Mouse (Mus musculus): Measurements from ENCODE around the gene Sdhaf1. TPM values are rescaled to one million over a fixed set of nuclear protein-coding genes. Genes with fewer than 3 reads are reported as not detected.

Gene Sdhaf1
- polyA plus RNA-seq, 1 experiment from 2014 or later = 14.3 TPM

- H3K9me3 ChIP-seq (ENCODE audit: control insufficient read depth, low read length) = no peaks in the 10 kb centered on the region
- no peaks in the 10 kb centered on the region for H3K27me3 ChIP-seq (replicated peaks; ENCODE audit: control insufficient read depth, insufficient read depth, low read length)
- no peak overlapping the region for H3K9ac ChIP-seq (ENCODE audit: low read depth, low read length)
- H3K4me2 ChIP-seq (ENCODE audit: low read depth, low read length) = no peak overlapping the region
- H3K4me1 ChIP-seq (ENCODE audit: control insufficient read depth, insufficient read depth, low read length) = 0 out of 2 replicates have a peak, but pooled peaks cover 5% of the 10 kb centered on the region
- no peak overlapping the region for H3K4me3 ChIP-seq (ENCODE audit: low read length)
- ATAC-seq = no peak
- H3K36me3 ChIP-seq (ENCODE audit: control insufficient read depth, insufficient read depth, low read length) = no peaks in the 10 kb centered on the region
- WGBS = 68% methylated on average over 7 of the region's 7 CpGs
- H3K27ac ChIP-seq (ENCODE audit: low read length) = no peak overlapping the region
These were observed 34.5 kb downstream of the Sdhaf1 start for GRCm38 (mm10) chr7:30289071-30289713.

- ATAC-seq = no peak
- 63% methylated on average over 6 of the region's 6 CpGs for WGBS
- Histone ChIP-seq H3K36me3 (ENCODE audit: control insufficient read depth, insufficient read depth, low read length) (no peaks in the 10 kb centered on the region), H3K4me1 (ENCODE audit: control insufficient read depth, insufficient read depth, low read length) (0 out of 2 replicates have a peak, but pooled peaks cover 5% of the 10 kb centered on the region), H3K9me3 (ENCODE audit: control insufficient read depth, low read length) (no peaks in the 10 kb centered on the region), H3K4me3 (ENCODE audit: low read length) (no peak overlapping the region), H3K27ac (ENCODE audit: low read length) (no peak overlapping the region), H3K4me2 (ENCODE audit: low read depth, low read length) (no peak overlapping the region), H3K27me3 (replicated peaks; ENCODE audit: control insufficient read depth, insufficient read depth, low read length) (no peaks in the 10 kb centered on the region), H3K9ac (ENCODE audit: low read depth, low read length) (no peak overlapping the region)
These were observed 35.6 kb downstream of the Sdhaf1 start for GRCm38 (mm10) chr7:30288046-30288445.

- no peak overlapping the region for H3K4me2 ChIP-seq (ENCODE audit: low read depth, low read length)
- H3K9me3 ChIP-seq (ENCODE audit: control insufficient read depth, low read length) = no peaks in the 10 kb centered on the region
- WGBS = 67% methylated on average over 8 of the region's 8 CpGs
- H3K4me3 ChIP-seq (ENCODE audit: low read length) = no peak overlapping the region
- H3K27me3 ChIP-seq (replicated peaks; ENCODE audit: control insufficient read depth, insufficient read depth, low read length) = no peaks in the 10 kb centered on the region
- H3K36me3 ChIP-seq (ENCODE audit: control insufficient read depth, insufficient read depth, low read length) = no peaks in the 10 kb centered on the region
- 0 out of 2 replicates have a peak, but pooled peaks cover under 1% of the 10 kb centered on the region for H3K4me1 ChIP-seq (ENCODE audit: control insufficient read depth, insufficient read depth, low read length)
- no peak for ATAC-seq
- H3K9ac ChIP-seq (ENCODE audit: low read depth, low read length) = no peak overlapping the region
- H3K27ac ChIP-seq (ENCODE audit: low read length) = no peak overlapping the region
These were observed 36.8 kb downstream of the Sdhaf1 start for GRCm38 (mm10) chr7:30286701-30287410.

- 81% methylated on average over 7 of the region's 7 CpGs for WGBS
- H3K27me3 ChIP-seq (replicated peaks; ENCODE audit: control insufficient read depth, insufficient read depth, low read length) = no peaks in the 10 kb centered on the region
- ATAC-seq = no peak
- H3K4me3 ChIP-seq (ENCODE audit: low read length) = no peak overlapping the region
- no peak overlapping the region for H3K27ac ChIP-seq (ENCODE audit: low read length)
- H3K4me1 ChIP-seq (ENCODE audit: control insufficient read depth, insufficient read depth, low read length) = peaks cover 7% of the 10 kb centered on the region; the same call in 1 of the 2 replicates
- no peak overlapping the region for H3K9ac ChIP-seq (ENCODE audit: low read depth, low read length)
- no peaks in the 10 kb centered on the region for H3K9me3 ChIP-seq (ENCODE audit: control insufficient read depth, low read length)
- H3K4me2 ChIP-seq (ENCODE audit: low read depth, low read length) = no peak overlapping the region
- H3K36me3 ChIP-seq (ENCODE audit: control insufficient read depth, insufficient read depth, low read length) = no peaks in the 10 kb centered on the region
These were observed 41.0 kb downstream of the Sdhaf1 start for GRCm38 (mm10) chr7:30282740-30283139.

GRCm38 (mm10) chr7:30281522-30281921 is 42.2 kb downstream of the Sdhaf1 start:
- ATAC-seq = no peak
- WGBS = 66% methylated on average over 4 of the region's 4 CpGs

GRCm38 (mm10) chr7:30280670-30281138 is 43.0 kb downstream of the Sdhaf1 start:
- Histone ChIP-seq H3K36me3 (ENCODE audit: control insufficient read depth, insufficient read depth, low read length) (no peaks in the 10 kb centered on the region), H3K27me3 (replicated peaks; ENCODE audit: control insufficient read depth, insufficient read depth, low read length) (no peaks in the 10 kb centered on the region), H3K27ac (ENCODE audit: low read length) (peak overlapping the region; percentile 99), H3K4me2 (ENCODE audit: low read depth, low read length) (peak overlapping the region; percentile 93), H3K4me1 (ENCODE audit: control insufficient read depth, insufficient read depth, low read length) (peaks cover 7% of the 10 kb centered on the region; the same call in 1 of the 2 replicates), H3K9me3 (ENCODE audit: control insufficient read depth, low read length) (no peaks in the 10 kb centered on the region), H3K9ac (ENCODE audit: low read depth, low read length) (peak overlapping the region; percentile 57), H3K4me3 (ENCODE audit: low read length) (peak overlapping the region; percentile 82)
- ATAC-seq = peak; percentile 86
- under 1% methylated on average over 20 of the region's 20 CpGs for WGBS

More at GRCm38 (mm10) chr7:30281522-30281921, 42.2 kb downstream of the Sdhaf1 start:
- H3K4me3 ChIP-seq (ENCODE audit: low read length) = no peak overlapping the region
- H3K36me3 ChIP-seq (ENCODE audit: control insufficient read depth, insufficient read depth, low read length) = no peaks in the 10 kb centered on the region
- no peak overlapping the region for H3K4me2 ChIP-seq (ENCODE audit: low read depth, low read length)
- H3K9ac ChIP-seq (ENCODE audit: low read depth, low read length) = no peak overlapping the region
- H3K27me3 ChIP-seq (replicated peaks; ENCODE audit: control insufficient read depth, insufficient read depth, low read length) = no peaks in the 10 kb centered on the region
- no peak overlapping the region for H3K27ac ChIP-seq (ENCODE audit: low read length)
- no peaks in the 10 kb centered on the region for H3K9me3 ChIP-seq (ENCODE audit: control insufficient read depth, low read length)
- H3K4me1 ChIP-seq (ENCODE audit: control insufficient read depth, insufficient read depth, low read length) = peaks cover 7% of the 10 kb centered on the region; the same call in 1 of the 2 replicates

- under 1% methylated on average over 49 of the region's 49 CpGs for WGBS
- Histone ChIP-seq H3K4me2 (ENCODE audit: low read depth, low read length) (peak within 1 kb of the TSS; percentile 93), H3K27me3 (replicated peaks; ENCODE audit: control insufficient read depth, insufficient read depth, low read length) (no peaks in the 10 kb centered on the region), H3K4me3 (ENCODE audit: low read length) (peak within 1 kb of the TSS; percentile 82), H3K27ac (ENCODE audit: low read length) (peak within 1 kb of the TSS; percentile 99), H3K36me3 (ENCODE audit: control insufficient read depth, insufficient read depth, low read length) (no peaks in the 10 kb centered on the region), H3K4me1 (ENCODE audit: control insufficient read depth, insufficient read depth, low read length) (peaks cover 7% of the 10 kb centered on the region; the same call in 1 of the 2 replicates), H3K9me3 (ENCODE audit: control insufficient read depth, low read length) (no peaks in the 10 kb centered on the region), H3K9ac (ENCODE audit: low read depth, low read length) (peak within 1 kb of the TSS; percentile 73)
- ATAC-seq = peak; percentile 97
These were observed 43.6 kb downstream of the Sdhaf1 start, which contains the start of the genes Thap8 and Wdr62 for GRCm38 (mm10) chr7:30279951-30280669. Gene Thap8, plus strand, starts transcription at chr7:30280094. Gene Wdr62, minus strand, starts transcription at chr7:30280419.

- H3K4me2 ChIP-seq (ENCODE audit: low read depth, low read length) = peak overlapping the region; percentile 93
- H3K27me3 ChIP-seq (replicated peaks; ENCODE audit: control insufficient read depth, insufficient read depth, low read length) = no peaks in the 10 kb centered on the region
- no peaks in the 10 kb centered on the region for H3K36me3 ChIP-seq (ENCODE audit: control insufficient read depth, insufficient read depth, low read length)
- peak overlapping the region; percentile 99; the same call in 1 of the 2 replicates for H3K27ac ChIP-seq (ENCODE audit: low read length)
- peaks cover 7% of the 10 kb centered on the region; the same call in 1 of the 2 replicates for H3K4me1 ChIP-seq (ENCODE audit: control insufficient read depth, insufficient read depth, low read length)
- H3K9ac ChIP-seq (ENCODE audit: low read depth, low read length) = peak overlapping the region; percentile 73; the same call in 1 of the 2 replicates
- peak overlapping the region; percentile 82 for H3K4me3 ChIP-seq (ENCODE audit: low read length)
- no peaks in the 10 kb centered on the region for H3K9me3 ChIP-seq (ENCODE audit: control insufficient read depth, low read length)
- ATAC-seq = peak; percentile 31; the same call in 1 of the 2 replicates
- under 1% methylated on average over 6 of the region's 6 CpGs for WGBS
These were observed 44.2 kb downstream of the Sdhaf1 start for GRCm38 (mm10) chr7:30279536-30279935.

GRCm38 (mm10) chr7:30278911-30279310 is 44.8 kb downstream of the Sdhaf1 start:
- ATAC-seq = no peak
- H3K4me1 ChIP-seq (ENCODE audit: control insufficient read depth, insufficient read depth, low read length) = peaks cover 7% of the 10 kb centered on the region; the same call in 1 of the 2 replicates
- H3K9ac ChIP-seq (ENCODE audit: low read depth, low read length) = no peak overlapping the region
- H3K27ac ChIP-seq (ENCODE audit: low read length) = no peak overlapping the region
- no peaks in the 10 kb centered on the region for H3K36me3 ChIP-seq (ENCODE audit: control insufficient read depth, insufficient read depth, low read length)
- 55% methylated on average over 2 of the region's 2 CpGs for WGBS
- no peak overlapping the region for H3K4me3 ChIP-seq (ENCODE audit: low read length)
- no peak overlapping the region for H3K4me2 ChIP-seq (ENCODE audit: low read depth, low read length)
- H3K9me3 ChIP-seq (ENCODE audit: control insufficient read depth, low read length) = no peaks in the 10 kb centered on the region
- no peaks in the 10 kb centered on the region for H3K27me3 ChIP-seq (replicated peaks; ENCODE audit: control insufficient read depth, insufficient read depth, low read length)
